Mouse (Mus musculus): Measurements from ENCODE around the gene Adamtsl3.

Adamtsl3 gene

DNA sequence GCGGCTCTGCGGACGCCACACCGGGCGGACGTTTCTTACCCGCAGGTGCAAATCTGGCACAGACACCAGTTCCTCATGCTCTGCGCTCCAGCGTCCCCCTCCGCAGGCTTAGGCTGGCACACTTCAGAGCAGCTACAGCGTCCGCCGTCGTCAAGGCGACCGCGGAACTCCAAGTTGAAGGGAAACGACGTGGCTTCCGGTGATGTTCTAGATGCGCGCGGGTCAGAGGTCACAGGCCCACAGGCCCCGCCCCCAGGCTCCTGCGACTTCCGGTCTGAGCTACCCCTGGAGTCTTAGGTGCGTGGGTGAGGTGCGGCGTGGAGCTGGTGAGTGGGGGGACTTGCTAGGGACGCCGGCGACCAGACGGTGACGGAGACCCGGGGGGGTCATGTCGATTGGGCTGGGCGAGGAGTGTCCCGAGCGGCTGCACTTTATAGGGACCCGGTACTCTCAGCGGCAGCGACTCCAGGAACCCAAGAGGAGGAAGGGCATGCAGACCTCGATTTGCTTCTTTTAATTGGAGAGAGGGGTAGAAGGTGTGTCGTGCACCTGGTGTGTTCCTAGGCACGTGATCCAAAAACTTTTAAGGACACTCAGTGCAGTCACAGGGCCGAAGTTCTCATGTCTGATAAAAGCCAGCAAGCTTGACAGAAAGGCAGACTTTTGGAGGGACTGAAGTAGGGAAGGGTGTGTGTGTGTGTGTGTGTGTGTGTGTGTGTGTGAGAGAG, 313.0 kb downstream of the Adamtsl3 start, which contains the start of the genes Saxo2 and Efl1:
TSS of gene Saxo2 (minus strand) at position 176 of the 728 bp plus-strand sequence.
TSS of gene Efl1 (plus strand) at position 262 of the 728 bp plus-strand sequence.
- peak; percentile 93 to 97 for DNase-seq (ENCODE audit: low spot score in 2 of 2)

DNA sequence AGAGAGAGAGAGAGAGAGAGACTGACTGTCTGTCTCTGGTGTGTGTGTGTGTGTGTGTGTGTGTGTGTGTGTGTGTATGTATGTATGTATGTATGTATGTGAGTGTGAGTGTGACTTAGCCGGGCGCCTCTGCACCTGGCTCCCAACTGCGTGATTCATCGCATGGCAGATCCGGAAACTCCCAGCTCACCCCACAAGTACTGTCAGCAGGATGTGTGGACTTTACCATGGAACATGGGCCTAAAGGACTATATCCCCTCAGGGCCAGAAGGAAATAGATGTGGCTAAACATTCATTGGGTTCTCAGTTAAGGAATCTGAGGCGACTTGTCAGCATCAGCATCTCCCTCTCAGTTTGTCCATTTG, 313.6 kb downstream of the Adamtsl3 start:
- no peak for DNase-seq (ENCODE audit: low spot score in 2 of 2)
